Mouse (Mus musculus) layer of hippocampus, postnatal 36 days (tissue): ENCODE measurements around the gene Itga4. TPM values are rescaled to one million over a fixed set of nuclear protein-coding genes. Genes with fewer than 3 reads are reported as not detected.

Experiments
- total RNA-seq, 2 experiments: library from RNA; stranded (reverse); gene quantifications; 2 replicates each; pipeline ENCODE4 v1.2.3; 2021

Itga4 gene
- total RNA-seq, 2 experiments from 2014 or later: 26.1 to 29.7 TPM

Other genes with a start within 250 kb of the Itga4 start
- 10 to 100 TPM; 33.0 to 33.9 TPM for gene Neurod1, start 201.3 kb downstream of the Itga4 start, total RNA-seq
- 1 to 10 TPM; 6.1 to 7.3 TPM for gene Cerkl, start 201.4 kb downstream of the Itga4 start, total RNA-seq